8 mouse cellular contexts compared by ENCODE assay signal in the genomic region with DNA sequence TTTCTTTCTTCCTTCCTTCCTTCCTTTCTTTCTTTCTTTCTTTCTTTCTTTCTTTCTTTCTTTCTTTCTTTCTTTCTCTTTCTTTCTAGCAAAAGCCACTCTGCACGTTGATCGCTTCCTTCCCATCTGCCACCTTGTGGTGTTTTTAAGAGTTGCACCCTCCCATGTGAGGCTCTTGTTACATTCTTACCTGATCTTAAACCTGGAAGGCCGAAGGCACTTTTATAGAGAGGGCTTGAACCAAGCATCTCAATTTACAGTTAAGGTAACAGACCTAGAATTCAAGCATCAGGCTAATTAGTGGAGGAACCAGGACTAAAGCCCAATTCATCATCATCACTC. TPM values are rescaled to one million over a fixed set of nuclear protein-coding genes. Genes with fewer than 3 reads are reported as not detected.
A peak's percentile ranks its signal among the peaks of the same experiment; 100 is the strongest.
DNase-seq lines count a peak whose midpoint lies in the region; ATAC-seq and TF ChIP-seq lines count a peak whose summit lies in the region.

No protein-coding gene starts in this region.

- peak; percentile 57 for DNase-seq in urinary bladder, postnatal 25 days (ENCODE audit: low spot score)
- no peak for DNase-seq in urinary bladder, postnatal 10 days (ENCODE audit: low spot score)
- peak; percentile 84 for DNase-seq in cerebellum, adult 9-10 months
- DNase-seq in forelimb bud, embryonic 11.5 days (ENCODE audit: low read depth, low spot score) = peak; percentile 77
- DNase-seq in stomach, postnatal 0 days (ENCODE audit: low spot score) = peak; percentile 67

- peak; percentile 83 for TF ChIP-seq CTCF in stomach, postnatal 0 days (IDR thresholded peaks at IDR 0.05; ENCODE audit: low read depth)

- TF ChIP-seq EP300 in stomach, postnatal 0 days (optimal IDR thresholded peaks at IDR 0.05) = no peak

- no peak for ATAC-seq in intestine, embryonic 16.5 days
- ATAC-seq in limb, embryonic 15.5 days (ENCODE audit: insufficient number of reproducible peaks, low FRiP score, low TSS enrichment, low read depth) = no peak
- peak; percentile 25; the same call in 1 of the 2 replicates for ATAC-seq in midbrain, embryonic 16.5 days
- no peak for ATAC-seq in stomach, postnatal 0 days (ENCODE audit: low FRiP score, low TSS enrichment)

- peak overlapping the region; percentile 11 for H3K4me2 ChIP-seq in intestine, embryonic 16.5 days (ENCODE audit: low read depth, low read length)
- peak overlapping the region; percentile 33; the same call in 1 of the 2 replicates for H3K4me2 ChIP-seq in limb, embryonic 15.5 days
- peak overlapping the region; percentile 52 for H3K4me2 ChIP-seq in midbrain, embryonic 16.5 days (ENCODE audit: low read length)
- peak overlapping the region; percentile 45 for H3K4me2 ChIP-seq in stomach, postnatal 0 days (replicated peaks; ENCODE audit: low read depth)

- no peaks in the 10 kb centered on the region for H3K9me3 ChIP-seq in intestine, embryonic 16.5 days (ENCODE audit: control insufficient read depth, low read length)
- no peaks in the 10 kb centered on the region for H3K9me3 ChIP-seq in limb, embryonic 15.5 days
- H3K9me3 ChIP-seq in midbrain, embryonic 16.5 days (replicated peaks; ENCODE audit: control insufficient read depth, low read length, poor library complexity, severe bottlenecking) = no peaks in the 10 kb centered on the region
- no peaks in the 10 kb centered on the region for H3K9me3 ChIP-seq in stomach, postnatal 0 days (ENCODE audit: control insufficient read depth, low read length)

- peak overlapping the region; percentile 10; the same call in 1 of the 2 replicates for H3K4me3 ChIP-seq in intestine, embryonic 16.5 days (ENCODE audit: low read length)
- H3K4me3 ChIP-seq in limb, embryonic 15.5 days = peak overlapping the region; percentile 12; the same call in 1 of the 2 replicates
- peak overlapping the region; percentile 26 for H3K4me3 ChIP-seq in midbrain, embryonic 16.5 days (ENCODE audit: low read depth, low read length)
- H3K4me3 ChIP-seq in stomach, postnatal 0 days (ENCODE audit: low read depth, low read length) = peak overlapping the region; percentile 24; the same call in 1 of the 2 replicates

- H3K27me3 ChIP-seq in intestine, embryonic 16.5 days (replicated peaks; ENCODE audit: control insufficient read depth, insufficient read depth, low read length) = no peaks in the 10 kb centered on the region
- no peaks in the 10 kb centered on the region for H3K27me3 ChIP-seq in limb, embryonic 15.5 days
- no peaks in the 10 kb centered on the region for H3K27me3 ChIP-seq in midbrain, embryonic 16.5 days (ENCODE audit: control insufficient read depth, insufficient read depth, low read depth, low read length)
- no peaks in the 10 kb centered on the region for H3K27me3 ChIP-seq in stomach, postnatal 0 days (ENCODE audit: control insufficient read depth, insufficient read depth, low read length)

- H3K9ac ChIP-seq in intestine, embryonic 16.5 days (ENCODE audit: low read depth, low read length) = 0 out of 2 replicates have a peak overlapping the region, but pooled peaks have one; percentile 27
- H3K9ac ChIP-seq in limb, embryonic 15.5 days = no peak overlapping the region
- peak overlapping the region; percentile 57 for H3K9ac ChIP-seq in midbrain, embryonic 16.5 days (ENCODE audit: low read depth, low read length)
- no peak overlapping the region for H3K9ac ChIP-seq in stomach, postnatal 0 days (ENCODE audit: low read length)

- H3K4me1 ChIP-seq in intestine, embryonic 16.5 days (ENCODE audit: control insufficient read depth, insufficient read depth, low read length) = peaks cover 8% of the 10 kb centered on the region
- H3K4me1 ChIP-seq in limb, embryonic 15.5 days = peaks cover 32% of the 10 kb centered on the region
- peaks cover 24% of the 10 kb centered on the region for H3K4me1 ChIP-seq in midbrain, embryonic 16.5 days (ENCODE audit: control insufficient read depth, insufficient read depth, low read length)
- H3K4me1 ChIP-seq in stomach, postnatal 0 days (replicated peaks; ENCODE audit: control insufficient read depth, insufficient read depth) = no peaks in the 10 kb centered on the region

- H3K36me3 ChIP-seq in intestine, embryonic 16.5 days (ENCODE audit: control insufficient read depth, insufficient read depth, low read length) = no peaks in the 10 kb centered on the region
- H3K36me3 ChIP-seq in limb, embryonic 15.5 days = no peaks in the 10 kb centered on the region
- no peaks in the 10 kb centered on the region for H3K36me3 ChIP-seq in midbrain, embryonic 16.5 days (ENCODE audit: control insufficient read depth, insufficient read depth, low read length)
- H3K36me3 ChIP-seq in stomach, postnatal 0 days (ENCODE audit: control insufficient read depth, insufficient read depth, low read length) = no peaks in the 10 kb centered on the region

- 32% methylated on average over 3 of the region's 3 CpGs for WGBS in intestine, embryonic 16.5 days
- WGBS in limb, embryonic 15.5 days = 16% methylated on average over 3 of the region's 3 CpGs
- whole genome bisulfite sequencing in midbrain, embryonic 16.5 days = 29% methylated on average over 3 of the region's 3 CpGs
- 20% methylated on average over 3 of the region's 3 CpGs for WGBS in stomach, postnatal 0 days

- H3K27ac ChIP-seq in intestine, embryonic 16.5 days (ENCODE audit: low read length) = no peak overlapping the region
- H3K27ac ChIP-seq in limb, embryonic 15.5 days = no peak overlapping the region; the same call in 1 of the 2 replicates
- peak overlapping the region; percentile 87 for H3K27ac ChIP-seq in midbrain, embryonic 16.5 days (ENCODE audit: low read length)
- H3K27ac ChIP-seq in stomach, postnatal 0 days (replicated peaks) = peak overlapping the region; percentile 53; the same call in 1 of the 2 replicates

RNA-seq across cellular contexts. Expression of gene Psmg4, which starts 7.9 kb away (rescaled TPM):
- 66.7 and 67.2 TPM in 2 replicates for polyA plus RNA-seq in intestine, embryonic 16.5 days (2015; fragmentation: Nextera tagmentation; extraction: Ambion mirVana)
- polyA plus RNA-seq in limb, embryonic 15.5 days (2015; fragmentation: Nextera tagmentation; extraction: Ambion mirVana) = 62.6 and 65.5 TPM in 2 replicates
- polyA plus RNA-seq in midbrain, embryonic 16.5 days (2015; fragmentation: Nextera tagmentation; extraction: Ambion mirVana) = 71.6 and 74.6 TPM in 2 replicates
- polyA plus RNA-seq in stomach, postnatal 0 days (2015; fragmentation: Nextera tagmentation; extraction: Ambion mirVana) = 60.9 and 71.1 TPM in 2 replicates

RNA-seq across cellular contexts. Expression of gene Tubb2b, which starts 24.6 kb away (rescaled TPM):
- 30.4 and 36.0 TPM in 2 replicates for polyA plus RNA-seq in intestine, embryonic 16.5 days (2015; fragmentation: Nextera tagmentation; extraction: Ambion mirVana)
- polyA plus RNA-seq in limb, embryonic 15.5 days (2015; fragmentation: Nextera tagmentation; extraction: Ambion mirVana) = 33.5 and 34.5 TPM in 2 replicates
- 1,230 and 1,315 TPM in 2 replicates for polyA plus RNA-seq in midbrain, embryonic 16.5 days (2015; fragmentation: Nextera tagmentation; extraction: Ambion mirVana)
- polyA plus RNA-seq in stomach, postnatal 0 days (2015; fragmentation: Nextera tagmentation; extraction: Ambion mirVana) = 13.4 and 14.6 TPM in 2 replicates

Comparison
In these comparisons a context has a peak if more than half of its experiments do, and no peak if none do; other contexts are left out.
1. H3K27ac ChIP-seq: peak in midbrain, embryonic 16.5 days (single experiment) and stomach, postnatal 0 days (single experiment); none in intestine, embryonic 16.5 days (single experiment) and limb, embryonic 15.5 days (single experiment).
2. H3K9ac ChIP-seq: peak in intestine, embryonic 16.5 days (single experiment) and midbrain, embryonic 16.5 days (single experiment); none in limb, embryonic 15.5 days (single experiment) and stomach, postnatal 0 days (single experiment).
3. RNA of gene Tubb2b, which starts 24.6 kb away (polyA plus RNA-seq): 1,230 to 1,315 TPM in midbrain, embryonic 16.5 days; 30.4 to 36.0 TPM in intestine, embryonic 16.5 days, 33.5 to 34.5 TPM in limb, embryonic 15.5 days and 13.4 to 14.6 TPM in stomach, postnatal 0 days; every median in the first group is over 10 times any median in the second.
4. Peak in every context shown above with its lines, with median percentiles within 50 percentile points of each other: H3K4me2 ChIP-seq and H3K4me3 ChIP-seq.